Mouse (Mus musculus): ENCODE data around the gene 4930451I11Rik.

Gene 4930451I11Rik

DNA sequence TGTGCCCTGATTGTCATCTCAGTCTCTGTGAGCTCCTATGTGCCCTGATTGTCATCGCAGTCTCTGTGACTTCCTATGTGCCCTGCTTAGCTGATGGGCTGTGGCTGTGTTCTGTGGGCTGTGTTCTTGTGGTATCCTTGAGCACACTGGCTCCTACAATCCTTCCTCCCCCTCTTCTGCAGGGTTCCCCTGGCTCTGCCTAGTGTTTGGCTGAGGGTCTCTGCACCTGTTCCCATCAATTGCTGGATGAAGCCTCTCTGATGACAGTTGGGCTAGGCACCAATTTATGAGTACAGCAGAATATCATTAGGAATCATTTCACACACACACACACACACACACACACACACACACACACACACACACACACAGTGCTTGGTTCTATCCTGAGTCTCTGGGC lies 1.9 kb upstream of the 4930451I11Rik start:
- DNase-seq (ENCODE audit: low spot score in 2 of 2): no peak

DNA sequence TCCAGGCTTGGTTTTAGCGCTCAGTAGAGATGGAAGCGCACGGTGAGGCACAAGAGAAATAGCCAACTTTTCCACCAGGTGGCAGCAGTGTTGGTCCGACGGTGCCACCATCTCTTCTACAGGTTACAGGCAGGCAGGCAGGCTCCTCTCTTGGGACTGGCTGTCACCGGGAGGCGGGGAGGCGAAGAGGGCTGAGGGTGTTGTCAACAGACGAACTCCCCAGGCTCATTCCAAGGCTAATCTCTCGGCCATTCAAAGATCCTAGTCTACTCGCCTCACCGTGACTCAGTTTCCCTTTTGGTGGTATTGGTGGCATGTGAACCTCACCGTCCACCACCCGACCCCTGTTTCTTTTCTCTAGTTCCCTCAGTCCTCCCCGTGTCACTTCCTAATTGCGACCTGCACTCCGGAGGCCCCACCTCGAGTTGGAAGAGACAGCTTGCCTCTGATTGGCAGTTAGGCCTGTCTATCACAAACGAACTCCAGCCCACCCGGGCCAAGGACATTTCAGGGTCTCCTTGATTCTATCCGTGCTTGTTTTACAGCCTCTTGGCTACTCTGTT lies 678 bp upstream of the 4930451I11Rik start:
- DNase-seq (ENCODE audit: low spot score in 2 of 2): peak; percentile 58 to 62

DNA sequence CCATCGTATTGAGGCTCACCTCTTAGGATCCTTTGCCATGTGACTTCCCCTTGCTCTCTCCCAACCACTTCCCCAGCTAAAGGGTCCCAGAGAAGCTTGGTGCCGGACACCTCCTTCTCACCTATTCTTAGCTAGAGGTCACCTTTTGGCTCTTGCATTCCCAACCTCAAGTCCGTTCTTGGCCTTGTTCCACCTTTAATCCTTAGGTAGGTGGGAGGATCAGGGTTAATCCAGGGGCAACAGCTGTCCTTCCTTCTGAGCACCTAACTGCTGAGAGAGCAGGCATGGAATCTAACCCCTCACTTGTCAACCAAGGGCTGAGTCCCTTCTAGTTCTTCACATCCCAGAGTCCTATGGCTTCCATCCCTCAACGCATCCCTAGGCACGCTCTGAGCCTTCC lies 5.5 kb downstream of the 4930451I11Rik start:
- no peak for DNase-seq (ENCODE audit: low spot score in 2 of 2)

DNA sequence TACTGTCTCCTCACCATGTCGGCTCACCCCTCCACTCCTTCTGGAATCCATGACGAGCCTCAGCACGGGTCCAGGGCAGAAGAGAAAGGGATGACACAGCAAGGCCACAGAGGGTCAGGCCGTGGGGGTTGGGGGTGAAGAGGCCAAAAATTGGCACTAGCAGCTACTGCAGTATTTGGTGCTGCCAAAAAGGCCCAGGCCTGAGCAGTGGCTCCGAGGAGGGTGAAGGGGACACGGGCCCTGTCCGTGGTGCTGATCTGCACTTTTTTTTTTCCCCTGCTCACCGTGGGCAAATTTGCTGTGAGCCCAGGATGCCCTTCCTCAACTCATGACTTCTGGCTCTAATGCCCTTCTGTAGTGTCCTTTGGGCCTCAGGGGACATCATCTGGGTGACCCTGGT lies 6.0 kb downstream of the 4930451I11Rik start:
- no peak for DNase-seq (ENCODE audit: low spot score in 2 of 2)

DNA sequence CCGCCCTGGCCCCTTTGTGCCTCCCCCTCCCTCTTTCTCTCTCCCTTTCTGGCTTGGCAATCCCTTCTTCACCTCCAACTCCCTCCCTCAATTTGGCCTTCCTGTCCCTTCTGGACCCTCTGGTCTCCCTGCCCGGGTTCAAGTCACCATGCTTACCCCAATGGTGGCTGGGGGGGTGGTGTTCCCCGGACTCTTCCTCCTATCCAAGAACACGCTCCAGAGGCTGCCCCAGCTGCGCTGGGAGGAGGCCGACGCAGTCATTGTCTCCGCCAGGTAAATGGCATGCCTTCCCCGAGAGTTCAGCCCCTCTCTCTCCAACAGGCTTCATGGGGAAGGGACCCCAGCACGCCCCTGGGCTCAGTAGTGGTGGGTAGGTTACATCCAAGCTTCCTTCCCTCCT lies 7.5 kb downstream of the 4930451I11Rik start:
- DNase-seq (ENCODE audit: low spot score in 2 of 2): no peak

DNA sequence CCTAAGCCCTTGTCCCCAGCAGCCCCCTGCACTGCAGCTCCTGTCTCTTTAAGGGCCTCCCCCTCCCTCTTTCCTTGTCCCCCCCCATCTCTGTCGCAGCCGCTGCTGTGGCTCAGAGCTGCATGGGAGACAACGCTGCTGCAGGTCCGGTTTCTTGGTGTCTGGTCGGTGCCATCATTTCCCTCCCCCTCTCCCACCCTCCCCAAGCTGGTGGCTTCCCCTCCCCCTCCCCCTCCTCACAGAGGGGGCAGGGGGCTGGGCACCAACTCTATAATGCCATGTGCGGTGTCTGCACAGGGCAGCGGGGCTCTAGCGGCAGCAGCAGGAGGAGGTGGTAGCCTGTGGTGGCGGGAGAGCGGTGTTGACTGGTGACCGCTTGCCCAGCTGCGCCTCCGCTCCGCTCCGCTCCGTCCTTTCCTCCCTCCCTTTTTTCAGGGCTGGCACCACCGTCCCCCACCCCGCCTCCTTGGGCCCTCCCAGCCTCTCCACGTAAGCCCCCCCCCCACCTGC lies 8.2 kb downstream of the 4930451I11Rik start:
- DNase-seq (ENCODE audit: low spot score in 2 of 2): no peak

DNA sequence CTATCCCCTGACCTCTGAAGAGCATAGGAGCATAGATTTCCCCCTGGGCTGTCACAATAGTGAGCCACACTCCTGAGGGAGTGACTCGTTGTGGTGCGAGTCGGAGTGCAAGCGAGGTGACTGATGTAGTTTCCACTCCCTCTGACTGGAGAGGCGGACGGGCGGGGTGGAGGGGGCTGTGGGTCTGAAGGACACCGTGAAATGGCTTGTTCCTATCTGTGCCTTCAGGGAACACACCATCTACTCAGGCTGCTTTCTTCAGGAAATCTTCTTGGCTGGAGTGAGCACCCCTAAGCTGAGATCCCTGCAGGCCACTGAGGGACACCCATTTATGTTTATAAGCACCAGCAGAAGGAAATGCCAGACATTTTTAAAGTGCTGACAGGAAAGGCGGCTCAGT lies 8.7 kb downstream of the 4930451I11Rik start:
- peak; percentile 29 to 64 for DNase-seq (ENCODE audit: low spot score in 2 of 2)

DNA sequence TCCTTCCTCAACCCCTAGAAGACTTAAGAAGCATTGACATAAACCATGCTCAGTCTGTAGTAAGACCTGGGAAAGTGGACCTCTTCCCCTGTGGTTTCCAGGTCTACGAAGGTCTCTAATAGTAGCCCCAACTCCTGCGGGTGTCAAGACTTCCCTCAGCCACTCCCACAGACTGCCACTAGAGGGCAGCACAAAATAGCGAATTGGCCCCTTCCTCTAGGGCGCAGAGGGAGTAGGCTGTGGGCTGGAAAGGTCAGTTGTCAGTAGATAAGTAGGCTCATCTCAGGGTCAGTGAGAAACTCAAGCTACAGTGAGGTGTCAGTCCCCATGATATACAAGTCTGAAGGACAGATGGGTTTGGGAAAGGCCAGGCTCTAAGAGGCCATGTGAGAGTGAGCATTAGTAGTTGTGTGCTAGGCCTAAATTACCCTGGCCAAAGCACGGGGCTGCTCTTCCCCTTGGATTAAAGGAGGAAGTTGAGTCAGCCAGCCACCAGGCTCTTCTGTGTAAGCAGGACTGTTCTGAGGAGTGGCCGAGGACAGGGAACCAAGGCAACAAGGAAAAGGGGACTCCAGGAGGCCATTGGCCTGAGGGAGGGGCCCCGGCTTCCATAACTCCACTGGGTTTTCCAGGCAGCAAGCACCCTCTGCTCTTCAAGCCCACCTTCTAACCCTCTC lies 9.5 kb downstream of the 4930451I11Rik start:
- peak; percentile 74 to 83 for DNase-seq (ENCODE audit: low spot score in 2 of 2)

DNA sequence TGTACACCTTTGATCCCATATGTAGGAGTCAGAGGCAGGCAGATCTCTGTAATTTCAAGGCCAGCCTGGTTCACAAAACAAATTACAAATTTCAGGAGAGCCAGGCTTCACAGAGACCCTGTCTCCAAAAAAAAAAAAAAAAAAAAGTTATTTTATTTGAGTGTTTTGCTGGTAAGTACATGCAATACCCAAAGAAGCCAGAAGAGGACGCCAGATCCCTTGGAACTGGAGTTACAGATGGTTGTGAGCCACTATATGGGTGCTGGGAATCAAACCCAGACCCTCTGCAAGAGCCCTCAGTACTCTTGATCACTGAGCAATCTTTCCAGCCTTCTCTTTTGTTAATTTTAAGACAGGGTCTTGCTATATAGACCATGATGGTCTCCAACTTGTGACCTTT lies 12.6 kb downstream of the 4930451I11Rik start:
- no peak for DNase-seq (ENCODE audit: low spot score in 2 of 2)

DNA sequence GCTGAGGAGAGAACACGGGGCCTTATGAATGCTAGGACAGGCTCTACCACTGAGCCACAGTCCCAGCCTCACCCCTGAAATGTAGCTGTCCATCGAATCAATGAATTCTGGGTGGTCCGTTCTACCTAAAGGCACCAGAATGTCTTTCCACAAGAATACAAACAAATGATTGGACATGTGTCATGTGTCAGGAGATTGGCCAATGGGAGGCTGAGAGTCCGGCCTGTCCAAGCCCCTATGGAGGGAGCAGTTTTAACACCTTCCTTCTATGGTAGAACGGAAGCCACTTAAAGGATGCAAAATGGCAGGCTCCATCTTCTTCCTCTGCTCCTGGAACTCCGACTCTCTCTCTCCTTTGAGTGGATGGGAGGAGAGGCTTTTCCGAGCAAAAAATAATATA lies 13.8 kb downstream of the 4930451I11Rik start:
- DNase-seq (ENCODE audit: low spot score in 2 of 2): no peak

DNA sequence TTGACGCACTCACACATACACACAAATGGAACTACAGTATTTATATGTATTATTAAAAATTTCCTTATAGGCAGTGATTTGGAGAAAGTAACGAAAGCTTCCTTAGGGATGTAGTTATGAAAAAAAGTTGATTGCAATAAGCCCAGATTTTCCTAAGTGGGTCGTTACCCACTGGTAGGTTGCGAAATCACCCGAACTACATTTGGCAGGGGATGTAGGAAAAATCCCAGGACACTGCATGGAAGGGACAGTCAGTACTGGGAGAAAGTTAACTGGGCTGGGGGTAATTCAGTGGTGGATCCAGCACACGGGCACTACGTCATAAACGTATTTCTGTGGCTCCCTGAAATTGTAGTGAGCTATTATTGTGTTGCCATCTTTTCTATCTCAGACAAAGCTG lies 14.9 kb downstream of the 4930451I11Rik start:
- peak in 1 of 2 experiments; percentile 65 for DNase-seq (ENCODE audit: low spot score in 2 of 2)

DNA sequence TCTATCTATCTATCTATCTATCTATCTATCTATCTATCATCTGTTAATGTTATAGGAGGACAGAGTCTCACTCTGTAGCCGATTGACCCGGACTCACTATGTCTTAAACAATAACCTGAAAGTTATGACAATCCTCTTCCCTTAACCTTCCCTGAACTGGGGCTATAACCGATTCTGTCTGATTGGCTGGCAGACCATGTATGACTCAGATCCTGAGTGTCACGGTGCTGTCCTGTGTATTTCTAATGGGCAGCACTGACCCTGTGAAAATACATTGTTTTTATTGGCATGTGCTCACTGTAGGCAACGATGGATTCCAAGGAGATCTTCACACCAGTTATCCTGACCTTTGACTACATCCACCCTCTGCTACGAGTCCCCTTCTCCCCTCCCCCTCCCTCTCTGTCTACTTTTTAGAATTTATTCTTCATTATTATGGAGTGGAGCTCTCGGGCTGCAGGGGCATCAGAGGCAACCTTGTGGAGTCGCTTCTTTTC lies 15.7 kb downstream of the 4930451I11Rik start:
- no peak for DNase-seq (ENCODE audit: low spot score in 2 of 2)

DNA sequence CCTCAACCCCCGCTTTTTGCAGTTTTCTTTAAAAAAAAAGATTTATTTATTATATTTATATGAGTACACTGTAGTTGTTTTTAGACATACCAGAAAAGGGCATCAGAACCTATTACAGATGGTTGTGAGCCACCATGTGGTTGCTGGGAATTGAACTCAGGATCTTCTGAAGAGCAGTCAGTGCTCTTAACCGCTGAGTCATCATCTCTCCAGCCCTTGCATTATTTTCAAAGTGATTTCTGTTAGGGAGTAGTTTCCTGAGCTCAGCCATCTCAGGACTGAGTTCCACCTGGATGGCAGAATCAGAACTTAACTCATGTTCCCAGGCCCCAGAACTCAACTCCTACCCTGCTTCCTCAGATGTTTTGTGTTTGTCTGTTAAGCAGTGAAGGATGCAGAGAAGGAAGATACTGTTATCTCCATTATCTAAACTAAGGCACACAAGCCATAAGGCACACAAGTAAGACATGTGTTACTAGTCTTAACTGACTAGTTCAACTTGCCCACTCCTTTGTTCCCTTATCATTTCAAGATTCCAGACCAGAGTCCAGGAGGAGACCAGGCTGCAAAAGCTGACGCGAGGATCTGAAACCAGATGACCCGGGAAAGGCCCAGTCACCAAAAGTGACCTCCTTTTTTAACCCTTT lies 21.6 kb downstream of the 4930451I11Rik start:
- DNase-seq (ENCODE audit: low spot score in 2 of 2): no peak

DNA sequence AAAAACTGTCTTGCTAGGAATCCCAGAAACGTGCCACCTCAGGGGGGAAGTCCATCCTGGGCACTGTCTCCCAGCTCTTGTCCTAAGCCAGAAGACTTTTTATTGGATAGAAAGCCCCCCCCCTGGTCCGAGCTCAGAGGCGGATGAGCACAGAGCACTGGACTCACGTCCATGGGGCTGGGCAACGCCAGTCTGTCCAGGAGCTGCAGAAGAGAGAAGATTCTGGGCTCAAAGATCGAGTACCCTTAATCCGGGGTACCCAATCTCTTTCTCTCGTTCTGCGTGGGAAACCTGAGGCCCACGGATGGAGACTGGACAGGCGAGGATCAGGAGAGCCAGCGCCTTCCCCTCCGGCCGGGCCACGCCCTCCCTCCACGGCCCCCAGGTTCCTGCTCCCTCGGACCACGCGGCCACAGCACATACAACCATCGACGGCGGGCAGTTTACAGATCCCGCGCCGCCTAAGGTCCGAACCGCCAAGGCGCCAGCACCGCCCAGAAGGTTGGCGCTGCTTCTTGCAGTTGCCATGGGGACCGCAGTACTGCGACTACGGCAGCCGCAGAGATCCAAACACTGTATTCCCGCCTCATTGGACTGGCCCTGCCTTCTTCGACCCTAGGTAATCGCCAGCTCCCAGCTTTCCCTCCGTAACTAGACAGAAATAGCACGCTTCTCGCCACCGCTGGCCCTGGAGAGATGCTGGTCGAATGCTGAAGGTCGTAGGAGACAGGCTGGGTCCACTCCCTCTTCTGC lies 22.6 kb downstream of the 4930451I11Rik start:
- peak; percentile 91 to 93 for DNase-seq (ENCODE audit: low spot score in 2 of 2)

DNA sequence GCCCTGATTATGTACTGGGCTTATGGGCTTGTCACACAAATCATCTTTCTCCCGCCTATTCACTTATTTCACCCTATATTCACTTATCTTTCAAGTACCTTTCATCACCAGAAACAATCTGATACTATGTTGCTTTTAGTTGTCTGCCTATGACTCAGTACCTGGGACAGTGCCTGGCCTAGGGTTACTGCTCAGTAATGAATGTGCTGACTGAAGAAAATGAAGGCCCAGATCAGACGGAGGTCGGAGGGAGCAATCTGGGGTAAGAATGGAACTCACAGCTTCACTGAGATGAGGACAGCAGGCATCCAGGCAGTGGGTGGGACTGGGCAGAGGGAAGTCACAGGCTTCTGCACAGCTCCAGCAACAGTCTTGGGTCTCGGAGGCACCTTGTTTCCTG lies 24.0 kb downstream of the 4930451I11Rik start:
- no peak for DNase-seq (ENCODE audit: low spot score in 2 of 2)

DNA sequence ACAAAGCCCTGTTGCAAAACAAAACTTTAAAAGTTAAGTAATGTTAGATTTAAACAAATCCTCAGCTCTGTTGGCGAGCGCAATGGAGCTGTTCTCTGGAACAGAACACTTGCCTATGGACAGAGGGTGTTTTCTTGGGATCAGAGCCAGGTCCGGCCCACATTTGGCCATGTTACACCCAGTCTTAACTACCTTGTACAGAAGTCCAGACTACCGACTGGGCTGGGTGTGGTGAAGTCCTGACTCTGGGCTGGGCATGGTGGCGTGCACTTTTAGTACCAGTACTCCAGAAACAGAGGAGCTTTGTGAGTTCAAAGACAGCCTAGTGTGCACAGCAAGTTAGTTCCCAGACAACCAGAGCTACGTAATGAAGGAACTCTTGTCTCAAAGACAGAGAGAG lies 24.5 kb downstream of the 4930451I11Rik start:
- no peak for DNase-seq (ENCODE audit: low spot score in 2 of 2)

DNA sequence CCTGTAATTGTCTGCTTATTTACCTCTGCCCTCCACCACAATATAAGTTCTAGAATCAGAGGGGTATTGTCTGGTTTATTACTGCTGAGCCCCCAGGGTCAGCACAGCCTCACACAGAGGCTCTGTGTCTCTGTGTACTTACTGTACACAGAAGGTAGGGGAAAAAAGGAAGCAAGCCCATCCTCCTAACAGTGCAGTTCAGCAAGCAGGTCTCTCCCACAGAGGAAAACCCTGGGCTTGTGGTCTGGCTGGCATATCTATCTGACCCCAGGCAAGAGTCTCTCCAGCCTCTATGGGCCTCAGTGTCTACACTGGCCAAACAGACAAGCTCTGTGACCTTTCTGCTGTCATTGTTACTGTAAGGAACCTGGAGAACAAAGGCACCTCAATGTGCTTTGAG lies 27.7 kb downstream of the 4930451I11Rik start:
- no peak for DNase-seq (ENCODE audit: low spot score in 2 of 2)

DNA sequence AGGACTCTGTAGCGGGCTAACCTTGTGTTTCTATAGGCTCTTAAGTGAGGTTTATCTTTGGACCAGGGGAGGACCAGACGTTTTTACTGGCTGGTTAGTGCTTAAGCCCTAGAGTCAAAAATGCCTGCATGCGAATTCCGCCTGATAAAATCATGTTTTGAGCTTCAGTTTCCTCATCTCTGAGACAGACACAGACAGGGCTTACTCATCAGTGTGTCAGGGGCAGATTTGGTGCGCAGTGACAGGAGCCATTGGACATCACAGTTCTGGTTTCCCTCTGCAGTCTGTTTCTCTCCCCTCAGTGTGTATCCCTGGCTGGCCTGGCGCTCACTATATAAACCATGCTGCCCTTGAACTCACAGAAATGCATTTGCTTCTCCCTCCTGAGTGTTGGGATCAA lies 28.3 kb downstream of the 4930451I11Rik start:
- no peak for DNase-seq (ENCODE audit: low spot score in 2 of 2)

DNA sequence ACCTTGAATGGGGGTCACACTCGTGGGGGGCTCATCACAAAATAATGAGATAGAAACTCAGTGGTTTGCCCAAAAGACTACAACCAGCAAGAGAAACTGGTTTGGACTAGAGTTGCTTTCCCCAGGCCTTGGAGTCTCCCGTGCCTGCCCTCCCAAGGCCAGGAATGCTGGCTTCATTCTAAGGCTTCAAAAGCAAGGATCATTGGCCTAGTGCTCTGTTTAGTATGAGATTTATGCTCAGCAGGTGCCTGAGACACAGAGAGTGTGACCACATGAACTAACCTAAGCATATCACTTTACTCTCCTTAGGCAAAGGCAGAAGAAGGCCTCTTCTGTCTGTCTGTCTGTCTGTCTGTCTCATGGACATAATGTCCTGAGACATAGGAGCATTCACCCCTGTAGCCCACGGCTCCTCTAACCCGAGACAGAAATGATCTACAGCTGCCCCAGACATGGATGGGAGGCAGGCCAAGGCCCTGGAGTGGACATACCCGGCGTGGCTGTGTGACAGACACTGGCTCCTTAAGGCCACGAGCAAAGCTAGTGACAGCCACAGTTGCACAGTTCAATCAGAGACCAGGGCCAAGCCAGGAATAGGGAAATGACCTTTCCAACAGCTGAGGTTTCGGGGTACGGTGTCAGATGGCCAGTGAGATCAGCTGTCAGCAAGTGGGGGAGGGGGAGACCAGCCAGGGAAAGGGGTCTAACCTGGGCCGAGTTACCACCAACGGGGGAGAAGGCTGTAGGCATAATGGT lies 29.1 kb downstream of the 4930451I11Rik start:
- DNase-seq (ENCODE audit: low spot score in 2 of 2): no peak

DNA sequence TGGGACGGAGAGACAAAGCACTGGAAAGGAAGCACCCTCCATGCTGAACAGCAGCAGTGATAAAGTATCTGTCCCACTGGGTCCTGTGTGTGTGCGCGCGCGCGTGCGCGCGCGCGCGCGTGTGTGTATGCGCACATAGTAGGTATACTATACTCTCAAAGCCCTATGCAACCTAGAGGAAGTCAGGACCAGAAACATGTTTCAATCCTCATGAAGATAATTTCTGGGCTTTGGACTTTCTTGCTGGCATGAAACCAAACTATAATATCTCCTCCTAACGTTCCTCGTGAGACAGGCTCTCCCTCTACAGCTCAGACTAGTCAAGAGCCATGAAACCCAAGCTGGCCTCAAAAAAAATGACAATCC lies 30.4 kb downstream of the 4930451I11Rik start:
- DNase-seq (ENCODE audit: low spot score in 2 of 2): no peak

DNA sequence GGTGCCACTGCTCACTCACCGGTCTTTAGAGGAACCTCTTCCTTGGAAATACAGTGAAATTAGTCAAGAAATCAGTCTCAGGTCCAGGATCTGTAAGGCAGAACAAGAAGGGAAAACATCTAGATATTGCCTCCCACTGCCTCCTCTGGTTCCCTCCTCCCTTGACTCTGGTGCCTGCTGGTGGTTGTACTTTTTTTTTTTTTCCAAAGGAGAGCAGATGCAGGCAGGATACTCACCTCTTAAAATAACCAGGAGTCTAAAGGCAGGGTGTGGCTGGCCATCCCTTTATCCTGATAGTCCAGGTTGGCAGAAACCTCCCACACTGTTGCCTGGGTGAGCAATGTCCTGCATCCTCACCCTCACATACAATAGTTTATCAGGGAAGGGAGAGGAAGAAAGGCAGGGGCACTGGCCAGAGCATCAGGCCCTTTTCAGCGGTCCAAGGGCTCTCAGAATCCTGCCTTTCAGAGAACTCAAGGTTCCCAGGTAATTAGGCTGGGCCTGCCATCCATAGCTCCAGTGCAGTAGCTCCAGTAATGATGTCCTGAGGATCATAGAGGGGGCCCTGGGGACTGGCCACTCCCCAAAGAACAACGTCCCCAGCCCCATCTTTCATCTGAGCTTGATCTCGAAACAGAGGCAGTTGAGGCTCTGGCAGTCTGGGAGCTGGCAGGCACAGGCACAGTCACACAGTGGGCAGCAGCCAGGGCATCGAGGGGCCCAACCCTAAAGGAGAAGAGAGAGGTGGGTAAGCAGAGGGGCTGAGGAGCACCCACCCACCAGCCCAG lies 31.0 kb downstream of the 4930451I11Rik start:
- DNase-seq (ENCODE audit: low spot score in 2 of 2): no peak
